Mouse (Mus musculus) mature B cell (primary cell): ENCODE data around the gene Flt3l.
"Not testable (repeated sequence)": the region's sequence is repeated elsewhere in the genome, so short reads cannot be mapped to it uniquely, and the experiment has no call there.

ENCODE experiments used
- in situ Hi-C: fragments of 300-500 bp; cut with MboI; formaldehyde crosslinking; loops from 2 replicates; pipeline ENCODE4 v1.14.3; 2019

Flt3l gene

GRCm38 (mm10) chr7:45141914-45142313 lies 5.7 kb upstream of the Flt3l start:
- in situ Hi-C loops: no loop called here

GRCm38 (mm10) chr7:45141319-45141718 lies 5.1 kb upstream of the Flt3l start:
- in situ Hi-C loops: no loop called here

GRCm38 (mm10) chr7:45139904-45140723 lies 3.9 kb upstream of the Flt3l start:
- in situ Hi-C loops: no loop called here

- in situ Hi-C loops: no loop called here
Measured at GRCm38 (mm10) chr7:45138403-45138802, 2.2 kb upstream of the Flt3l start.

GRCm38 (mm10) chr7:45137171-45138006 lies 1.2 kb upstream of the Flt3l start:
- in situ Hi-C loops: no loop called here

GRCm38 (mm10) chr7:45135370-45135769 lies 862 bp downstream of the Flt3l start:
- in situ Hi-C loops: no loop called here

- in situ Hi-C loops: loop anchor here (5.0 kb wide), 1 partner anchor 47 kb away; no protein-coding TSS in a partner anchor
Measured at GRCm38 (mm10) chr7:45134544-45135026, 1.6 kb downstream of the Flt3l start.

- in situ Hi-C loops: loop anchor here (5.0 kb wide), 1 partner anchor 46 kb away; no protein-coding TSS in a partner anchor
Measured at GRCm38 (mm10) chr7:45133446-45134159, 2.6 kb downstream of the Flt3l start.

- in situ Hi-C loops: loop anchor here (5.0 kb wide), 1 partner anchor 45 kb away; no protein-coding TSS in a partner anchor
Measured at GRCm38 (mm10) chr7:45131850-45132249, 4.4 kb downstream of the Flt3l start.

- in situ Hi-C loops: loop anchor here (5.0 kb wide), 1 partner anchor 43 kb away; no protein-coding TSS in a partner anchor
Measured at GRCm38 (mm10) chr7:45129776-45130512, 6.3 kb downstream of the Flt3l start.

GRCm38 (mm10) chr7:45129318-45129717 lies 6.9 kb downstream of the Flt3l start:
- in situ Hi-C loops: no loop called here

GRCm38 (mm10) chr7:45128624-45129246 lies 7.5 kb downstream of the Flt3l start, which contains the start of gene Rpl13a:
Gene Rpl13a (minus strand): TSS chr7:45128761.
- in situ Hi-C loops: no loop called here

- in situ Hi-C loops: no loop called here
Measured at GRCm38 (mm10) chr7:45127700-45128224, 8.5 kb downstream of the Flt3l start.

- in situ Hi-C loops: no loop called here
Measured at GRCm38 (mm10) chr7:45126844-45127699, 9.2 kb downstream of the Flt3l start.

GRCm38 (mm10) chr7:45126147-45126843 lies 9.9 kb downstream of the Flt3l start:
- in situ Hi-C loops: no loop called here

GRCm38 (mm10) chr7:45125649-45126048 lies 10.6 kb downstream of the Flt3l start:
- in situ Hi-C loops: not testable (repeated sequence)

GRCm38 (mm10) chr7:45125144-45125600 lies 11.1 kb downstream of the Flt3l start:
- in situ Hi-C loops: no loop called here
